Mouse (Mus musculus) adrenal gland, adult 8-10 months (tissue): ENCODE measurements at regions not wholly inside any gene's neighbourhood (a gene's known extent, or its start where the extent isn't known, plus 50 kb on each side); places are given as distances from the start of the nearest gene placed in this dataset.

ENCODE experiments used
- DNase-seq: peaks from one replicate; pipeline ENCODE4 v3.0.0; 2022

- no peak for DNase-seq
Observed at GRCm38 (mm10) chr12:68871259-68871658, 287.7 kb downstream of the Rps29 start.

GRCm38 (mm10) chr12:68862991-68863356, 296.0 kb downstream of the Rps29 start:
- no peak for DNase-seq

GRCm38 (mm10) chr12:68862313-68862990, 296.5 kb downstream of the Rps29 start:
- no peak for DNase-seq

DNA sequence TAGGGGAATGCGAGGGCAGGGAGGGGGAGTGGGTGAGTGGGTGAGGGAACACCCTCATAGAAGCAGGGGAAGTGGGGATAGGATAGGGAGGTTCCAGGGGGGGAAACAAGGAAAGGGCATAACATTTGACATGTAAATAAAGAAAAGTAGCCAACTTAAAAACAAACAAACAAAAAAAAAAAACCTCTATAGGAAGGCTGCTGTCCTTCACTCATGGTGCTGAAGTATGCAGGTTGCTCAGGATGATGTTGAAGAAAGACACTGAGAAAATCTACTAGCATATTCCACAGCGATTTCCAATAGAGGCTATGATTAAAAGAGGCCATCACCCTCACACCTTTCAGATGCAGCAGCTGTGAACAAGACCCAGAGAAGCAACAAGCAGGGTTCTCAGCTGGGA, 298.7 kb downstream of the Rps29 start:
- no peak for DNase-seq

GRCm38 (mm10) chr12:68849616-68850140, 309.3 kb downstream of the Rps29 start:
- DNase-seq = no peak

DNA sequence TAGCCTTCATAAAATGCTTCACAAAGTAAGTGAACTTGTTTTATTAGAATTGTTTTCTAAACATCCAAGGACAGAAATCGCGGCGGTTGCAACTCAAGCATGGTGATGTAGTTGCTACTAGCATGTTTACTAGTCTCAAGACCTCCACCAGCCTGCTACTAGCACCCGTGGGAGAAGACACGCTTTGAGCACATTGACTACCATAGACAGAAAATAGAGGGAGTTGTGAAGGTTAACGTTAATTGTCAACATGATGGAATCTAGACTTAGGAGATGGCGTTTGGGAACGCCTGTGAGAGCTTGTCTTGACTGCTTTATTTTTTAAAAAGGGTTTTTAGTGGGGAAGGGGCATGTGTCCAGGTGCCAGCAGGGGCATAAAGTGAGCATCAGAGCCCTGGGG, 318.2 kb downstream of the Rps29 start:
- DNase-seq = no peak

DNA sequence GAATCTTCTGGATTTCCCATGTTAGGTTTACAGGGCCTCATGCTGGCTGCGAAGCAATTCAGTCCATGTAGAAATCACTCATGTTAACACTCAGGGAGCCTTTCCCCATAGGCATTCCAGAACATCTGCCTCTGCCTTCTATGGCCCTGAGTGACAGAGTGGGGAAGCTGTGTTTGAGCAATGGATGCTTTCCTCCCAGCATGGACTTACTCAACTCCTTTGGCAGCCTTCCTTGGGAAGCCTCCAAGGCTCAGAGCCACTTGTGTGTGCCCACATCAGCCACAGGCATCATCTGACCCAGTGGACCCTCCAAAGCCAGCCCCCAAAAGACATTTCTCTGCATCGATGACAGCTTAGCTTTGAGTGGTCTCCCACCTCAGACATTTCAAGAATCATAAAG, 318.8 kb downstream of the Rps29 start:
- no peak for DNase-seq

- DNase-seq = no peak
Observed at GRCm38 (mm10) chr12:68836023-68836422, 323.0 kb downstream of the Rps29 start.

- no peak for DNase-seq
Observed at GRCm38 (mm10) chr12:68833914-68834313, 325.1 kb downstream of the Rps29 start.

- no peak for DNase-seq
Observed at GRCm38 (mm10) chr12:68829404-68829803, 329.6 kb downstream of the Rps29 start.

GRCm38 (mm10) chr12:68827549-68828249, 331.3 kb downstream of the Rps29 start:
- DNase-seq = no peak

- no peak for DNase-seq
Observed at GRCm38 (mm10) chr12:68794396-68794795, 364.6 kb downstream of the Rps29 start.

- DNase-seq = no peak
Observed at GRCm38 (mm10) chr12:68783636-68784035, 375.4 kb downstream of the Rps29 start.

DNA sequence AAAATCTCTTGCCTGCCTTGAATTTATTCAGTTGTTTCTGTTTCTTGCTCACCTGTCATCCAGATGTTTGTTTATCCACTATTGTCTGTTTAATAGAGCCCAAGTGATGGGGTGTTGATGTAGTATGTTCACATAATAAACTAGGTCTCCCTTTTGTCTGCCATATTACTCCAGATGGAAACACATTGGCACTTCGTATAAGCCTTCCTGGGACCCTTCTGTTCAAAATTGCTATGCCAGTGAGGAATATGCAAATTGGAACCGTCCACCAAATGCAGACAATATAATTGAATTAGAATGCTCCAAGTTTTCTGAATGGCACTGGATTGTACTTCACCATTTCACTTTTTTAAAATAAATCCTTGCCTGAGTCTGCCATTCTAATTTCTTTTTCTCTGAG, 383.5 kb downstream of the Rps29 start:
- no peak for DNase-seq

DNA sequence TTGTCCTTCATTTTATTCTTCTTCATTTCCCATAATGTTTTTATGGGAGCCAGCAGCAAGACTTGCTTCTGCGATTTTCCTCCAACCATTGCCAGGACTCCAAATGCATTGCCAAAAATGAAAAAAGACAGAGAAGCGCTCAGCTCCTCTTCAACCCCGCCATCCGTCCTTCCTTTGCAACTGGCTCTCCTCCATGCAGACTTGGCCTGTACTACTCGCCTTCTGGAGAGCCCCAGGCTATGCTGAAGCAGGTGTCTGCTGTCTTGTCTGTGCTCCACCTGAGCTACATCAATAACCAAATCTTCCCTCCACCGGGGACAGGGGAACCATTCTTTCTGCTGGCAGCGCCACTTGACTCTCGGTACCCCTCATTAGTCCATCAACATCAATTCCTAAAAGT, 384.2 kb downstream of the Rps29 start:
- DNase-seq = no peak

GRCm38 (mm10) chr12:68758263-68759020, 400.5 kb downstream of the Rps29 start:
- no peak for DNase-seq

DNA sequence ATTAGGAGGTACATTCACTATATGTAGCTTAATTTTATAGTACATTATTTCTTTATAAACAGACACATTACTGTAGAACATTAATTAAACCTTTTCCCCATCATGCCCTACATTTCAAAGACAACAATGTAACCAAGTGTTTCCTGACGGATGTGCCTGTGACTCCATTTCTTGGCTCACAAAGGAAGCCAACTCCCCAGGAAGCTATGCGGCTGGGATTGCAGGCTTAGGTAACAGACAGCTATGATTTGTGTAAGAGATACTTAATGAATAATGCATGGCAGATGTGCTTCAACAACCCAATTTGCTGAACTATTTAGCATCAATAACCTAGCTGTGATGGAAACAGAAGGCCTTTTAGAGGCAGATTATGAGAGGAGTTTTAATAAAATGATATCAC, 430.1 kb downstream of the Rps29 start:
- DNase-seq = no peak

DNA sequence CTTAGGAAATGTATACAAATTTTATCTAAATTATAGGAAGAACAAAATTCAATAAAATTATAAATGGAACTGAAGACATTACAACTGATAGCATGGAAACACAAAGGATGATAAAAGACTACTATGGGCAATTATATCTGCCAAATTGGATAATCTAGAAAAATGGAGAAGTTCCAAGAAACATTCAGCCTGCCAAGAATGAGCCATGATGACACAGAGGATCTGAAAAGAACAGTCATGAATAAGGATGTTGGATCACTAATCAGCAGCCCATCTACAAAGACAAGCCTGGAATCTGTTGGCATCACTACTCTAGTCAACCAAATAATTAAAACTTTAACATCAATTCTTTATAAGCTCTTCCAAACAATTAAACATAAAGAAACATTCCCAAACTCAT, 440.0 kb downstream of the Rps29 start:
- no peak for DNase-seq

- no peak for DNase-seq
Observed at GRCm38 (mm10) chr12:68694275-68695267, 464.4 kb downstream of the Rps29 start.

DNA sequence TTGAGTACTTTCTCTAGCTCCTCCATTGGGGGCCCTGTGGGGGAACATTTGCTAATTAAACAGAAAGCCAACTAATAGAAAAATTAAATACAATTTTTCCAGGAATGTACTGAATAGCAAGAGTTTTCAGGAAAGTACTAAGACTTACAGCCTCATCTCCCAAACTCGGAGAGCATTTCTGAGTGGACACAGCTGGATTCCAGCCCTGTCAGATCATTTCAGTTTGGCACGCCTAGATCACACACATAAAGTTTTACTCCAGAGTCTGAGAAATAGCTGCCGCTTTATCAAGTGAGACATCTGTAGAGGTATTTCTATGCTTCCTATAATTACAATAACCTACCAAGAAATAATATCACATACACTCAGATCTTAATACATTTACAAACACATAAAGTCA, 470.7 kb downstream of the Rps29 start:
- no peak for DNase-seq

- DNase-seq = no peak
Observed at GRCm38 (mm10) chr12:68683897-68684296, 475.1 kb downstream of the Rps29 start.

DNA sequence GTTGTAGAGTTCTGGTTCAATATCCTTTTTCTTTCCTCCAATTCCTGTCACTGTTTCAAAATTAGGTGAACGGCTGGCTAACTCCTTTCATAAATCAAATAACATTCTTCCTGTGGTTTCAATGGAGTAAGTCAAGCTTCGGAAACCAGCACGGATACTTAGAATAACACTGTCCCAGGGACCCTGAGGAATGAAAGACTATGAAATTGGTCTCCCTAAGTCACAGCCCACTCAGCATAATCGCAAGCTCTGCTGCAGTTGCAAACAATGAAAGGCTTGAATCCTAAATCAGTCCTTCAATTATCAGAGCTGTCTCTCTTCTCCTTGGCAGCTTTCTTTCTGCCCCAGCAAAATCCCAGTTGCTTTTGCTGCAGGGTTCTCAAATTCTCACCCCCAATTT, 475.8 kb downstream of the Rps29 start:
- no peak for DNase-seq
